Mouse (Mus musculus): ENCODE measurements around the gene Pld2. TPM values are rescaled to one million over a fixed set of nuclear protein-coding genes. Genes with fewer than 3 reads are reported as not detected.
A peak's percentile ranks its signal among the peaks of the same experiment; 100 is the strongest.

Pld2 gene
- polyA plus RNA-seq, 1 experiment from 2014 or later, result 6.5 TPM

DNA sequence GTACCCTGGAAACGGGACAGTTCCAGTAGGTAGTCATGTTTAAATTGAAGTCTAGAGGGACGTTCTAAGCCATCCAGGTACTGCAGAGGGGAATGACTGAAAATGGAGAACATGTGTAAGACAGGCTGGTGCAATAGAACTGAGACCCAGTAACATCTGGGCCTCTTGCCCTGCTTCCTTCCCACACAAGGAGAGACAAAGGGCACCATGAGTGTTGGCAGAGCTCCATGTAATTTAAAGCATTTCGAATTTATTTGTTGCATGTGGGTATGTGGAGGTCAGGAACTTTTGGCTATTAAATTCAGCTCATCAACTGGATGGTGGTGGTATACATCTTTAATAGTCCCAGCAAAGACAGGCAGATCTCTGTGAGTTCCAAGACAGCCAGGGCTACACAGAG lies 42.3 kb downstream of the Pld2 start:
- no peak overlapping the region for H3K9ac ChIP-seq (replicated peaks)
- peaks cover 54% of the 10 kb centered on the region for H3K4me1 ChIP-seq (replicated peaks)
- no peak overlapping the region for H3K27ac ChIP-seq
- no peaks in the 10 kb centered on the region for H3K27me3 ChIP-seq
- no peaks in the 10 kb centered on the region for H3K9me3 ChIP-seq
- H3K4me2 ChIP-seq (replicated peaks), result no peak overlapping the region
- H3K36me3 ChIP-seq, result no peaks in the 10 kb centered on the region
- 79% methylated on average over 3 of the region's 3 CpGs for WGBS
- H3K4me3 ChIP-seq (replicated peaks), result no peak overlapping the region
- no peak for ATAC-seq

DNA sequence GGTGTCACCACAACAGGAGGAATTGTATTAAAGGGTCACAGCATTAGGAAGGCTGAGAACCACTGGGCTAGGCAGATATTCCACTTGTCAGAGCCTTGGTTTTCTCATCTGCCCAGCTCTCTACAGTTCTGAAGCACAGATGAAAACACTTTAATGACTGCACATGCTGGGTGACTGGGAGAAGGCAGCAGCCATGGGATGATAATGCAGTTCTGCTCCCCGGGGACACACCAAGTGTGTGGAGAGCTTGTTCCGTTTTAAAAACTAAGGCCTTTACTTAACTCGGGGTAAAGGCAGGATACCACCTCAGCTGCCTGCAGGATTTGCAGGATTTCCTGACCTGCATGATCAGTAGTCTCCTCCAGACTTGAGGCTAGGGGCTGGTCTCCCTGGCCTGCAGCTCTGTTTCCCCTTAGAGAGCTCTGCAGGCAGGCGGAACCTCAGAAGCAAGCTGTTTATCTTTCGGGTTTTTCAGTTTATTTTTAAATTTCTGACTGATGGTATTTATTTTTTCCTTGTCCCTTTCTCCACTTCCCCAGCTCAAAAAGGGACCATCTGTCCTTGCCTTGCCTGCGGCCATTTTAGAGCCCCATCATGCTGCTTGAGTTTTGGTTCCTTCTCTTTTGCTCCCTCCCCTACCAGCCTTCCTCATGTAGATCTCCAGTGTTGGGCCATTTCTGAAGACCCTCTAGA lies 43.3 kb downstream of the Pld2 start:
- H3K9me3 ChIP-seq, result no peaks in the 10 kb centered on the region
- no peak overlapping the region for H3K4me2 ChIP-seq (replicated peaks)
- WGBS, result 77% methylated on average over 6 of the region's 6 CpGs
- H3K27me3 ChIP-seq, result no peaks in the 10 kb centered on the region
- no peak overlapping the region for H3K4me3 ChIP-seq (replicated peaks)
- 0 out of 2 replicates have a peak overlapping the region, but pooled peaks have one; percentile 17 for H3K27ac ChIP-seq
- no peak for ATAC-seq
- no peak overlapping the region for H3K9ac ChIP-seq (replicated peaks)
- H3K36me3 ChIP-seq, result no peaks in the 10 kb centered on the region
- H3K4me1 ChIP-seq (replicated peaks), result peaks cover 44% of the 10 kb centered on the region

GRCm38 (mm10) chr11:70583775-70584174 lies 43.9 kb downstream of the Pld2 start:
- no peak for ATAC-seq
- Histone ChIP-seq H3K4me1 (replicated peaks) (peaks cover 38% of the 10 kb centered on the region), H3K4me3 (replicated peaks) (no peak overlapping the region), H3K9ac (replicated peaks) (no peak overlapping the region), H3K27me3 (no peaks in the 10 kb centered on the region), H3K9me3 (no peaks in the 10 kb centered on the region), H3K4me2 (replicated peaks) (no peak overlapping the region), H3K36me3 (no peaks in the 10 kb centered on the region), H3K27ac (no peak overlapping the region)
- 94% methylated on average over 7 of the region's 7 CpGs for WGBS

- no peaks in the 10 kb centered on the region for H3K9me3 ChIP-seq
- no peak for ATAC-seq
- 0 out of 2 replicates have a peak overlapping the region, but pooled peaks have one; percentile 41 for H3K27ac ChIP-seq
- H3K4me1 ChIP-seq (replicated peaks), result peaks cover 31% of the 10 kb centered on the region
- H3K36me3 ChIP-seq, result no peaks in the 10 kb centered on the region
- H3K4me3 ChIP-seq (replicated peaks), result no peak overlapping the region
- H3K4me2 ChIP-seq (replicated peaks), result no peak overlapping the region
- 0 out of 2 replicates have a peak overlapping the region, but pooled peaks have one; percentile 17 for H3K9ac ChIP-seq (replicated peaks)
- H3K27me3 ChIP-seq, result no peaks in the 10 kb centered on the region
- WGBS, result 52% methylated on average over 7 of the region's 7 CpGs
Observed at GRCm38 (mm10) chr11:70585457-70585856, 45.6 kb downstream of the Pld2 start.

GRCm38 (mm10) chr11:70586261-70586660 lies 46.4 kb downstream of the Pld2 start:
- Histone ChIP-seq H3K9me3 (no peaks in the 10 kb centered on the region), H3K27me3 (no peaks in the 10 kb centered on the region), H3K27ac (no peak overlapping the region), H3K4me2 (replicated peaks) (no peak overlapping the region), H3K4me1 (replicated peaks) (peaks cover 28% of the 10 kb centered on the region), H3K4me3 (replicated peaks) (no peak overlapping the region), H3K9ac (replicated peaks) (no peak overlapping the region), H3K36me3 (no peaks in the 10 kb centered on the region)
- 85% methylated on average over 3 of the region's 3 CpGs for WGBS
- ATAC-seq, result no peak

GRCm38 (mm10) chr11:70586954-70587353 lies 47.1 kb downstream of the Pld2 start:
- Histone ChIP-seq H3K9me3 (no peaks in the 10 kb centered on the region), H3K4me2 (replicated peaks) (no peak overlapping the region), H3K9ac (replicated peaks) (no peak overlapping the region), H3K27me3 (no peaks in the 10 kb centered on the region), H3K4me3 (replicated peaks) (no peak overlapping the region), H3K36me3 (no peaks in the 10 kb centered on the region), H3K4me1 (replicated peaks) (peaks cover 28% of the 10 kb centered on the region), H3K27ac (no peak overlapping the region)
- 78% methylated on average over 5 of the region's 5 CpGs for WGBS
- ATAC-seq, result no peak

GRCm38 (mm10) chr11:70591733-70592132 lies 51.9 kb downstream of the Pld2 start:
- Histone ChIP-seq H3K4me1 (replicated peaks) (peaks cover 11% of the 10 kb centered on the region), H3K27ac (no peak overlapping the region), H3K27me3 (no peaks in the 10 kb centered on the region), H3K36me3 (no peaks in the 10 kb centered on the region), H3K9me3 (no peaks in the 10 kb centered on the region), H3K4me3 (replicated peaks) (no peak overlapping the region), H3K4me2 (replicated peaks) (no peak overlapping the region), H3K9ac (replicated peaks) (no peak overlapping the region)
- ATAC-seq, result no peak
- 93% methylated on average over 1 of the region's 1 CpGs for WGBS

- Histone ChIP-seq H3K27ac (no peak overlapping the region), H3K4me3 (replicated peaks) (no peak overlapping the region)
Observed at GRCm38 (mm10) chr11:70594253-70594989, 54.6 kb downstream of the Pld2 start.

DNA sequence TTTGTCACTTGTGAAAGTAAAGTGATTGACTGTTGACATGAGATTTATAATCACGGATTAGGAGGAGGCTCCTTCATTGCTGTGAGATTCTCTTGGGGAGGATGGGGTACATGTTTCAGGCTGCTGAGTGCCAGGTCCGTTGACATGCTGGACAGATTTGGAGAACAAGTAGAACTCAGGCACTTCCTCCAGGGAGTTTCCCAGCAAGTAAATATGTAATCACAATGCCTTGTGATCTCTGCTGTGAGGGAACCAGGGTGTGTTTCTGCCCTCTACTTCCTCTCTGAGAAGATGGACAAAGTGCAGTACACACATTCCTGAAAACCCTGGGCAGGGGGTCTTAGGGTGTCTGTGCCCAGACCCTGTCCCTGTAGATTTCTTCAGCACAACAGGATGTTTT lies 55.8 kb downstream of the Pld2 start:
- Histone ChIP-seq H3K27me3 (no peaks in the 10 kb centered on the region), H3K9me3 (no peaks in the 10 kb centered on the region), H3K9ac (replicated peaks) (no peak overlapping the region; the same call in 1 of the 2 replicates), H3K27ac (peak overlapping the region; percentile 58), H3K36me3 (peaks cover 27% of the 10 kb centered on the region), H3K4me2 (replicated peaks) (no peak overlapping the region), H3K4me3 (replicated peaks) (no peak overlapping the region), H3K4me1 (replicated peaks) (peaks cover 14% of the 10 kb centered on the region)
- WGBS, result 72% methylated on average over 2 of the region's 2 CpGs
- ATAC-seq, result no peak

More at GRCm38 (mm10) chr11:70594253-70594989, 54.6 kb downstream of the Pld2 start:
- ATAC-seq, result no peak
- H3K9ac ChIP-seq (replicated peaks), result no peak overlapping the region
- H3K36me3 ChIP-seq, result peaks cover 20% of the 10 kb centered on the region
- H3K9me3 ChIP-seq, result no peaks in the 10 kb centered on the region
- H3K27me3 ChIP-seq, result no peaks in the 10 kb centered on the region
- peaks cover 14% of the 10 kb centered on the region for H3K4me1 ChIP-seq (replicated peaks)
- 85% methylated on average over 15 of the region's 15 CpGs for WGBS
- H3K4me2 ChIP-seq (replicated peaks), result no peak overlapping the region

- WGBS, result 30% methylated on average over 4 of the region's 4 CpGs
- no peaks in the 10 kb centered on the region for H3K9me3 ChIP-seq
- no peak overlapping the region for H3K4me3 ChIP-seq (replicated peaks)
- peaks cover 14% of the 10 kb centered on the region for H3K4me1 ChIP-seq (replicated peaks)
- peak overlapping the region; percentile 58 for H3K27ac ChIP-seq
- peaks cover 27% of the 10 kb centered on the region for H3K36me3 ChIP-seq
- no peak overlapping the region; the same call in 1 of the 2 replicates for H3K9ac ChIP-seq (replicated peaks)
- H3K4me2 ChIP-seq (replicated peaks), result no peak overlapping the region
- no peak for ATAC-seq
- no peaks in the 10 kb centered on the region for H3K27me3 ChIP-seq
Observed at GRCm38 (mm10) chr11:70596094-70596493, 56.2 kb downstream of the Pld2 start.

GRCm38 (mm10) chr11:70597301-70597700 lies 57.4 kb downstream of the Pld2 start:
- no peaks in the 10 kb centered on the region for H3K9me3 ChIP-seq
- 76% methylated on average over 6 of the region's 6 CpGs for WGBS

DNA sequence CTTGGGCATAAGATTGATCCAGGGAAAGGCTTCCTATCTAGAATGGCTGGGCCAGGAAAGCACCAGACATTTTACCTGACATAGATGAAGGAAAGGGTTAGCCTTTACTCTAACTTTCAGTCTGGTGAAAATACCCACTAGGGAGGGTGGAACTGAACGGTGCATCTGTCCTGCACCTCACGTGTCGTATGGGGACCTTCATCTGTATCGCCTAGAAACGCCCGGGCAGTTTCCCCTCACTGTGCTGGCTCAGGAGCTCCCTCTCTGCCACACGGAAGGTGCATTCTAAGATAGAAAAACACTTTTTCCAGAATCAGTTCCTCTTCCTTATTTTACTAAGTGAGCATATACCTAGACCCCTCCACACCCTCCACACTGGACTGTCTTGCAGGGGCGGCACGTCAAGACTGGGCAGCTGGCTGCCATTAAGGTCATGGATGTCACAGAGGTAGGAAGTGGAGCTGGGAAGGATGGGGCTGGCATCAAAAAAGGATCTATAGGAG lies 58.6 kb downstream of the Pld2 start:
- Histone ChIP-seq H3K4me2 (replicated peaks) (no peak overlapping the region), H3K4me1 (replicated peaks) (peaks cover 14% of the 10 kb centered on the region), H3K27me3 (no peaks in the 10 kb centered on the region), H3K27ac (no peak overlapping the region), H3K9ac (replicated peaks) (no peak overlapping the region), H3K9me3 (no peaks in the 10 kb centered on the region), H3K36me3 (peaks cover 43% of the 10 kb centered on the region), H3K4me3 (replicated peaks) (no peak overlapping the region)
- 93% methylated on average over 9 of the region's 9 CpGs for WGBS
- no peak for ATAC-seq

More at GRCm38 (mm10) chr11:70597301-70597700, 57.4 kb downstream of the Pld2 start:
- Histone ChIP-seq H3K36me3 (peaks cover 37% of the 10 kb centered on the region), H3K27ac (no peak overlapping the region), H3K27me3 (no peaks in the 10 kb centered on the region), H3K4me1 (replicated peaks) (peaks cover 14% of the 10 kb centered on the region), H3K4me3 (replicated peaks) (no peak overlapping the region), H3K4me2 (replicated peaks) (no peak overlapping the region), H3K9ac (replicated peaks) (no peak overlapping the region)
- ATAC-seq, result no peak

Data from midbrain, embryonic 13.5 days (tissue).